7 mouse cellular contexts compared by ENCODE assay signal in genomic region chr1:125434485-125435001, GRCm38 (mm10). TPM values are rescaled to one million over a fixed set of nuclear protein-coding genes. Genes with fewer than 3 reads are reported as not detected.
DNase-seq lines count a peak whose midpoint lies in the region; ATAC-seq and TF ChIP-seq lines count a peak whose summit lies in the region.

No protein-coding gene starts in this region.

- no peaks in the 10 kb centered on the region for H3K9me3 ChIP-seq in limb, embryonic 12.5 days
- H3K9me3 ChIP-seq in midbrain, embryonic 13.5 days, result no peaks in the 10 kb centered on the region

- H3K4me2 ChIP-seq in limb, embryonic 12.5 days, result peak overlapping the region; percentile 52
- peak overlapping the region; percentile 68 for H3K4me2 ChIP-seq in midbrain, embryonic 13.5 days (replicated peaks)

- H3K27ac ChIP-seq in limb, embryonic 12.5 days, result peak overlapping the region; percentile 98
- H3K27ac ChIP-seq in midbrain, embryonic 13.5 days, result peak overlapping the region; percentile 98
- H3K27ac ChIP-seq in spleen, adult 2 months (ENCODE audit: insufficient read depth, low read length), result peak overlapping the region; percentile 98

- H3K9ac ChIP-seq in limb, embryonic 12.5 days (replicated peaks), result peak overlapping the region; percentile 91
- H3K9ac ChIP-seq in midbrain, embryonic 13.5 days (replicated peaks), result peak overlapping the region; percentile 95

- peak; percentile 73 for DNase-seq in adipocyte (ENCODE audit: low spot score)
- peak; percentile 73 for DNase-seq in embryo, embryonic 10.5 days (ENCODE audit: low spot score)
- DNase-seq in heart, adult 18-20 months, result peak; percentile 74 to 79
- DNase-seq in kidney, adult 11 months, result peak; percentile 38
- DNase-seq in spleen, adult 2 months (ENCODE audit: low read depth in 1 of 2, low spot score in 2 of 2), result peak; percentile 73 to 77

- H3K4me1 ChIP-seq in limb, embryonic 12.5 days (replicated peaks), result peaks cover 21% of the 10 kb centered on the region
- peaks cover 41% of the 10 kb centered on the region for H3K4me1 ChIP-seq in midbrain, embryonic 13.5 days (replicated peaks)
- peaks cover 17% of the 10 kb centered on the region; the same call in 1 of the 2 replicates for H3K4me1 ChIP-seq in spleen, adult 2 months (ENCODE audit: control insufficient read depth, insufficient read depth, insufficient read length)

- TF ChIP-seq POLR2A in spleen, adult 2 months (IDR thresholded peaks at IDR 0.05; ENCODE audit: low read depth, low read length), result peak; percentile 43

- peak overlapping the region; percentile 80 for H3K4me3 ChIP-seq in limb, embryonic 12.5 days (replicated peaks)
- peak overlapping the region; percentile 87 for H3K4me3 ChIP-seq in midbrain, embryonic 13.5 days (replicated peaks)
- peak overlapping the region; percentile 91 for H3K4me3 ChIP-seq in spleen, adult 2 months (ENCODE audit: extremely low read depth, insufficient read depth, insufficient read length)

- H3K27me3 ChIP-seq in limb, embryonic 12.5 days, result no peaks in the 10 kb centered on the region
- no peaks in the 10 kb centered on the region for H3K27me3 ChIP-seq in midbrain, embryonic 13.5 days
- H3K27me3 ChIP-seq in spleen, adult 2 months (ENCODE audit: control insufficient read depth, insufficient read depth, low read length), result no peaks in the 10 kb centered on the region

- no peak for TF ChIP-seq CTCF in spleen, adult 2 months (IDR thresholded peaks at IDR 0.05; ENCODE audit: extremely low read depth, insufficient read depth, insufficient read length, insufficient replicate concordance)

- WGBS in limb, embryonic 12.5 days, result under 1% methylated on average over 25 of the region's 25 CpGs
- WGBS in midbrain, embryonic 13.5 days, result under 1% methylated on average over 24 of the region's 25 CpGs
- under 1% methylated on average over 25 of the region's 25 CpGs for WGBS in spleen, adult 2 months

- H3K36me3 ChIP-seq in limb, embryonic 12.5 days, result no peaks in the 10 kb centered on the region
- no peaks in the 10 kb centered on the region for H3K36me3 ChIP-seq in midbrain, embryonic 13.5 days
- peaks cover 3% of the 10 kb centered on the region; the same call in 1 of the 2 replicates for H3K36me3 ChIP-seq in spleen, adult 2 months (ENCODE audit: control insufficient read depth, insufficient read depth, low read length)

- no peak for ATAC-seq in limb, embryonic 12.5 days (ENCODE audit: insufficient number of reproducible peaks, insufficient read depth, low FRiP score, low TSS enrichment, low read depth)
- peak; percentile 6 for ATAC-seq in midbrain, embryonic 13.5 days

RNA-seq across cellular contexts. Expression of gene Actr3, which starts 1.0 kb away (rescaled TPM):
- 100 to 1,000 TPM; 106 to 107 TPM for total RNA-seq in heart, adult 18-20 months (2021)
- polyA plus RNA-seq in limb, embryonic 12.5 days (2016; fragmentation: Nextera tagmentation; extraction: Ambion mirVana), result 214 and 231 TPM in 2 replicates
- polyA plus RNA-seq in midbrain, embryonic 13.5 days (2015; fragmentation: Nextera tagmentation; extraction: Ambion mirVana), result 238 and 243 TPM in 2 replicates
- 80.7 and 89.6 TPM in 2 replicates for polyA plus RNA-seq in spleen, adult 2 months (2012; rRNA removed)
